Mouse (Mus musculus) retina, postnatal 1 day (tissue): ENCODE data around the gene Ddx11.

ENCODE experiments used
- DNase-seq: peaks from one replicate; pipeline ENCODE4 v3.0.0-alpha.2; 2012

Ddx11 gene

GRCm38 (mm10) chr17:66123066-66123815, at the start of gene Ddx11:
Ddx11 (plus strand) TSS chr17:66123520.
- DNase-seq = peak; percentile 92

- DNase-seq = no peak
Observed at GRCm38 (mm10) chr17:66073971-66074370, 49.3 kb upstream of the Ddx11 start.

- DNase-seq = peak; percentile 46
Observed at GRCm38 (mm10) chr17:66075827-66076173, 47.5 kb upstream of the Ddx11 start.

GRCm38 (mm10) chr17:66076174-66076927, 47.0 kb upstream of the Ddx11 start:
- DNase-seq = peak; percentile 54

GRCm38 (mm10) chr17:66076934-66077333, 46.4 kb upstream of the Ddx11 start, which contains the start of gene Ankrd12:
Ankrd12 (minus strand) TSS chr17:66077089.
- peak; percentile 96 for DNase-seq

DNA sequence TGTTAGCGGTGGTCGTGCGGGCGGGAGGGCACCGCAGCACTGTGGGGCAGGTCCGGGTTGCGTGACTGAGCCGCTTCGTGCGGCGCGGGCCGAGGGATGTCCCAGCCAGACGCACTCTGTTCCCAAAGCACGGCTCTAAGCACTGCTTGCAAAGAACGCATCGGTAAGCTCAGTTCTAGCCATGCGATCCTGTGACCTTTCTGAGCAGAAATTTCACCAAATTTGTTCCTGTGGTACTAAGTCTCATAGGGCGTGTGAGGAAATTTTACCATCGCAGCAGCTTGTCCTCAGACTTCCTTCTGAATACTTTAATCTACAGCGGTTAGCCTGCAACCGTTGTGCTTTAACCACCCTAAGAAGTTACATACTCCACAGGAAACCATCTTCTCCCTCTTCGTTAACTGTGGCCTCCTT, 45.9 kb upstream of the Ddx11 start:
- DNase-seq = no peak

DNA sequence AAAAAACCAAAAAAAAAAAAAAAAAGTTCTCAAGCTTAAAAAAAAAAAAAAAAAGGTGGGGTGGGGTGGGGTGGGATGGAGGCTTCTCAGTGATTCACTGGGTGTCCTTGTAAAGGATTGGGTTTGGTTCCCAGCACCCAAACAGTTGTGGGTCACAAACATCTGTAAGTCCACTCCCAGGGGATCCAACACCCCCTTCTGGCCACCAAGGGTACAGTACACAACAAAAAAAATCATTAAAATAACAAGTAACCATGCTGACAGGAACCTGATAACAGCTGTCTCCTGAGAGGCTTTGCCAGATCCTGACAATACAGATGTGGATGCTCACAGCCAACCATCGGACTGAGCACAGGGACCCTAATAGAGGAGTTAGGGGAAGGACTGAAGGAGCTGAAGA, 38.8 kb upstream of the Ddx11 start:
- no peak for DNase-seq

DNA sequence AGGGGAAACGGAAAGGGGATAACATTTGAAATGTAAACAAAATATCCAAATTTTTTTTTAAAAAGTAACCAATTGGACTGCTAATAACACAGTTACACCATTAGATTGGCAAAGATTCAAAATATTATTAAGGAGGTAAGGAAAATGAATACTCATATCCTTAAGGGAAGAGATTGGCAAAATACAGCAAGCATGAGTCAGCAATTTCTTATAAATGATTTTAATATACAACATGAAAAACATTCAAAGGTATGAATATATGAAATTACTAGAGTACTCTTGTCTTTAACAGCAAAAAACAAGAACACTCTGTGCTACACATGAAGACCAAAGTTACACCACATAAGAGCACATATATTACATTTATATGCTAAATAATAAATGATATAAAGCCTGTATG, 38.3 kb upstream of the Ddx11 start:
- DNase-seq = no peak

DNA sequence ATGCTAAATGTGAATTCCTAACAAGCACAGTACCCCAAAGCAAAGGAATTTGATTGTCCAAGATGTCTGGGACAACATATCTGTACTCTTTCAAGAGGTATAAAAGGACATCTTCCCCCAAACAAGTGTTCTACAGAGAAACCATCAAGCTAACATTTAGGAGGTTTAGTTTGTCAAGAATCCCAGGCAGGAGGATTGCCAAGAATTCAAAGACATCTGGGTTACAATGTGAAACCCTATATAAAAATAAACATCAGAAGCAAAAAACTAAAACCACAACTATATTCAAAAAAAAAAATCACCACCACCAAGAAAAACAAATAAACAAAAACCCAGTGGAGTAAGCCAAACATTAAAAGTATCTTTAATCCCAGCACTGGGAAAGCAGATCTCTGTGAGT, 33.1 kb upstream of the Ddx11 start:
- DNase-seq = no peak

DNA sequence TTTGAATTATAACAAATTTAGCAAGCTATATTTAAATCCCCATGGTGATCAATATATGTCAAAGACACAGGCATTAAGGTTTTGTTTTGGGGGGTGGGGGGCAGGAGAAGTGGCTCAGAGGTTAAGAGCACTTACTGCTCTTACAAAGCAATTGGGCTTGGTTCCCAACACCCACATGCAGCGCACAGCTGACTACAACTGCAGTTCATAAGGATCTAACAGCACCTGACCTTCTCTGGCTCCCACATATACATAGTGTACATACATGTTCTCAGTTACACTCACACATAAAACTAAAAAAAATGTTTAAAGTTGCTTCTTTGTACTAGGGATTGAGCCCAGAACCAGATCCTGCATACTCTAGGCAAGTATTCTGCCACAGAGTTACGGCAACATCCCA, 31.9 kb upstream of the Ddx11 start:
- no peak for DNase-seq

DNA sequence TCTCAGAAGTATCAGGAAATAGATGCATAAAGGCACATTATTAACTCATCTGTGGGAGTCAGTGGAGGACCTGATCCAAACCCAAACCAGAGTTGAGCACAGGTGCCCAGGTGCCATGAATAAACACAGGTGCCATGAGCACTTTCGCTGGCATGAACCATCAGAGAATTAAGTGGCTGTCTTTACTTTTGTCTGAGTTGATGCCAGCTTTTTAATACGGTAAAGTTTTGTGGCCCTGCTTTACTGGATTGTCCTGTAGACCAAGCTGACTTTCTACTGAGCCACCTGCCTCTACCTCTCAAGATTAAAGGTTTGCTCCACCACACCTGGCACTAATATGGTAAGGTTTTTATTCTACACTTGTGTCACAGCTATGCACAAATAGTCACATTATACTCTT, 31.3 kb upstream of the Ddx11 start:
- DNase-seq = no peak

- DNase-seq = no peak
Observed at GRCm38 (mm10) chr17:66092664-66093063, 30.7 kb upstream of the Ddx11 start.

- DNase-seq = no peak
Observed at GRCm38 (mm10) chr17:66100566-66101379, 22.5 kb upstream of the Ddx11 start.

DNA sequence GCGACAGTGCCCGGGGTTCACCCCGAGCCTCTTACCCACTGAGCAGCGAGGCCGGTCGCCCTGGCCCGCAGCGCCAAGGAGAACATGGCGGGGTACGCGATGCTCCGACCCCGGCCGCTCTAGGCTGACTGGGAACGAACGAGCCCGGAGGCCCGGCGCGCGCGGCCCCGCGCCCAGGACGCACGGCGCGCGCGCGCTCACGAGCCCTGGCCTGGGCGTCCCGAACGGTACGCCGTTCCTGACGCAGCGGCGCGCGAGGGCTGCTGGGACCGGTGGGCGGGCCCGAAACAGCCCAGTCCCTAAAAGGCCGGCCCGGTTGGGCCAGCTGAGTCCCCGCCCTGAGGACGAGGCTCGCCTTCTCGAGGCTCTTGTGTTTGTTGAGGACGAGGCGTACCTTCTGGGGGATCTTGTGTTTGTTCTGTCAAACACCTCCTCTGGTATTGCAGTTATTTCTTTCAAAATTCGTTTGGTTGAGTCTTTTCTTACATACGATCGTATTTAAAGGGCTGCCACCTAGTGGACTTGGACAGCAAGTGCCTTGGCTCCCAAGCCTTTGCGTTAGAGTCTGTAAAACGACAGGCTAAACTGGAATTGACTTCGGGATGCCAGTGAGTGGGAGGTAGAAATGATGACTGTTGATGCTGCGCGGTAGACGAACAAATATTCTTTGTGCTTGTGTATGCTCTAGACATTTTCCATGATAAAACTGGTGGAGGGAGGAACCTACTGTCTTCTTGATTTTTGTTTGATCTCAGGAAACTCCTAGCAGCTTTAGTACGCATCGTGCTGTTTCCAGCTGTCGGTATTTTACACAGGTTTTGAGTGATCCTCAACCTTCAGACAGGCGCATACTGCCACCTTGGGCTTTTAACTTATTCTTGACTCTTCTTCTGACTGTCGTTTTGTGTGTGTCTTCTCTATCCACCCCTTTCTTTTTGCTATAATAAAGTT, 21.7 kb upstream of the Ddx11 start, which contains the start of gene Ndufv2:
Gene Ndufv2, minus strand, starts transcription at position 180 of the 951 bp plus-strand sequence.
- peak; percentile 98 for DNase-seq

DNA sequence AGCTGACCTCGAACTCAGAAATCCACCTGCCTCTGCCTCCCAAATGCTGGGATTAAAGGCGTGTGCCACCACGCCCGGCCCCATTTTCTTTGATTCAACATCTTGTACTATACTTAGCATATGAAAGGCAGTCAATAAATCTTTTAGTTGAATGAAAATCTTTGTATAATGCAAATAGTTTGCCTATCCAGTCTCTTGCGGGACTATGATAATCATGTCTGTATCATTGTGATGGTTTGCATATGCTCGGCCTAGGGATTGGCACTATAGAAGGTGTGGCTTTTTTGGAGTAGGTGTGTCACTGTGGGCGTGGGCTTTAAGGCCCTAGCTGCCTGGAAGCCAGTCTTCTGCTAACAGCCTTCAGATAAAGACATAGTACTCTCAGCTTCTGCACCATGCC, 19.2 kb upstream of the Ddx11 start:
- DNase-seq = no peak

- DNase-seq = peak; percentile 81
Observed at GRCm38 (mm10) chr17:66106601-66107267, 16.6 kb upstream of the Ddx11 start.

GRCm38 (mm10) chr17:66107466-66107865, 15.9 kb upstream of the Ddx11 start:
- peak; percentile 51 for DNase-seq

DNA sequence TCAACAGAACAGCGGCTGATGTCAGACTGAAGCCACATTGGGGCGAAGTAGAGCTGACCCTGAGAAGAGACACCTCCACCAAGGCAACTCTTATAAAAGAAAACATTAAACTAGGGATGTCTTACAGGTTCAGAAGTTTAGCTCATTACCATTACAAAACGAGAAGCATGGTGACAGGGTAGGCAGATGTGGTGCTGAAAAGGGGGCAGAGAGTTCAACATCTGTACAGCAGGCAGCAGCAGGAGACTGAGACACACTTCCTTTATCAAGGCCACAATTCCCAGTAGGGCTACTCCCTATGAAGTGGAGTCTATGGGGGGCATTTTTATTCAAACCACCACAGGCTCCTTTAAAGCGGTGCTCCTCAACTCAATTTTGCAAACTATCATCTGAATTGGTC, 15.1 kb upstream of the Ddx11 start:
- DNase-seq = no peak

GRCm38 (mm10) chr17:66110746-66111145, 12.6 kb upstream of the Ddx11 start:
- no peak for DNase-seq

DNA sequence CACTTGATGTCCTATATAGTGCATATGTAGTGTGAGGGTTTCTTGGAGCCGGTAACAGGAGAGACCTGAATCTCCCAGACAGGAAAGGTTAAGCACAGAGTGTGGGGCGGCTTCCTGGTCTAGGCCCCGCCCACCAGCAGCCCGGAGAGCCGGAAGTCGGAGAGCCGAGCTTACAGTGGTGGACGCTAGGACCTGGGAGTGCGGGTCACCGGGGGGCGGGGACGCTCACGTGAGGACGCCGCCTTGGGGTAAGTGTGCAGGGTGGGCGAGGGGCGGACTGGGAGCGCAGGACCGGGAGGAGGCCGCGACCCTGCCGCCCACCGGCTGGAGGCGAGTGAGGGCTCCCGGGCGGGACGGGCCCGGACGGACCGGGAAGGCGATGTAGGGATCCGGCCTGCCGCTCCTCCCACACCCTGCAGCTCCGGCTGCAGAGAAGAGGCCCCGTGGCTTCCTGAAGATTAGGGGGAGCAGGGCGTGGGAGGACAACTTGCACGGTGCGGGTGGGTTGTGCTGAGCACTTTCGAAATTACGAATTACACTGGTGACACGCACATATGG, 11.8 kb upstream of the Ddx11 start, which contains the start of gene Washc1:
Gene Washc1, plus strand, starts transcription at position 144 of the 558 bp plus-strand sequence.
- peak; percentile 96 for DNase-seq

DNA sequence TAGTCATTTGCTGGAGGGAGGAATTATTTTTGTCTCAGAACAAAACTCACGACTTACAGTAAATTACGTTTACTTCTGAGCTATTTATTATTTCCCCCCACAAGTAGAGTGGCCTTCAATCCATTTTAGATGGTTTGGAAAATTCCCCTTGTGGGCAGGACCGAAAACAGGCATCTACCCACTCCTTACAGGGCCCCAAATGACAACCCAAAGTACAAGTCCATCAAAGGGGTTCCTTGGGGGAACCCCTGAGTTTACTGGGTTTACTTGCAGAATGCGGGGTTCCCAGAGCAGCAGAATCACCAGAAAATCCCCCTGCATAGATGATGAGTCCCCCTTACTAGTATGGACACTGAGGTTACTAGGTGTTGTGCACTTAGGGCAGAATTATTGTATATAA, 11.2 kb upstream of the Ddx11 start:
- DNase-seq = no peak
